ENCODE assay signal across 15 mouse cellular contexts in the genomic region with DNA sequence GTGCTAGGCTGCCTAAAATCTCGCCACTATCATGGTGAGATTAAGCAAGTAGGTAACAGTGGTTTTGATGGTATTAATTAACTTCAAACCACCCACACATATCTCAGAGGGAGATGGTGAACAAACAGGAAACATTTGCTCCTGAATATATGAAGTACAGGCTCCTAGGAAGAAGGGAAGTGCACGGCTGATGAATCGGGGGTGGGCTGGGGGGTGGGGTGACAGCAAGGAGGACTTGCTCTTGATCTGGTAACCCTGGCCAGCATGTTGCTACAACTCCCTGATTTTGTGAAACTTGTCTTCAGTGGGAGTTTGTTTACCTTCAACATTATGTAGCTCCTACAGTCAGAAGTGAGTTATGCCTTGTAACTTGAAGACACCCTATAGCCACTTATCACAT.
"Had no signal": no experiment of that assay in that cellular context is flagged by ENCODE, and none has a peak within 500 bp of the region (broad histone marks: within the 10 kb centered on the region; RNA-seq: fewer than 3 reads in every experiment).

No protein-coding gene starts in this region.

- DNase-seq: lung, adult 18-20 months; lung, embryonic 14.5 days; lung, postnatal 14 days; lung, postnatal 36 days; right cerebral cortex, postnatal 14 days; thymus, adult 18-20 months; thymus, postnatal 14 days; thymus, postnatal 36 days had no signal

- H3K9me3 ChIP-seq: megakaryocyte, embryonic 14.5 days; midbrain, embryonic 13.5 days; midbrain, embryonic 15.5 days; neural tube, embryonic 12.5 days; stomach, embryonic 15.5 days had no signal

- H3K4me2 ChIP-seq: lung, embryonic 14.5 days; midbrain, embryonic 11.5 days; midbrain, embryonic 13.5 days; midbrain, embryonic 15.5 days; neural tube, embryonic 12.5 days; stomach, embryonic 15.5 days had no signal

- ATAC-seq: midbrain, embryonic 13.5 days; midbrain, embryonic 15.5 days had no signal

- H3K27ac ChIP-seq: macrophage; midbrain, embryonic 13.5 days; midbrain, embryonic 15.5 days; neural tube, embryonic 12.5 days; stomach, embryonic 15.5 days had no signal

- H3K4me1 ChIP-seq: megakaryocyte, embryonic 14.5 days; midbrain, embryonic 15.5 days; neural tube, embryonic 12.5 days; stomach, embryonic 15.5 days had no signal

- H3K27me3 ChIP-seq: megakaryocyte, embryonic 14.5 days; midbrain, embryonic 13.5 days; midbrain, embryonic 15.5 days; neural tube, embryonic 12.5 days; stomach, embryonic 15.5 days had no signal

- H3K9ac ChIP-seq: lung, embryonic 14.5 days; midbrain, embryonic 13.5 days; midbrain, embryonic 15.5 days; neural tube, embryonic 12.5 days; stomach, embryonic 15.5 days had no signal

- H3K36me3 ChIP-seq: midbrain, embryonic 13.5 days; midbrain, embryonic 15.5 days; neural tube, embryonic 12.5 days; stomach, embryonic 15.5 days had no signal

- H3K4me3 ChIP-seq: megakaryocyte, embryonic 14.5 days; midbrain, embryonic 13.5 days; midbrain, embryonic 15.5 days; neural tube, embryonic 12.5 days; stomach, embryonic 15.5 days had no signal
